Mouse (Mus musculus): ENCODE data around the gene Fap.

- TF ChIP-seq CTCF (IDR thresholded peaks at IDR 0.05; ENCODE audit: borderline replicate concordance, insufficient read depth, low read length) (no peak), POLR2A (IDR thresholded peaks at IDR 0.05; ENCODE audit: low read depth, low read length) (no peak)
Observed at GRCm38 (mm10) chr2:62589333-62589732, 15.5 kb upstream of the Fap start.
